Mouse (Mus musculus) megakaryocyte, embryonic 14.5 days (primary cell): ENCODE results near the gene Btnl6.

ENCODE experiments used
- FLI1 ChIP-seq: IDR thresholded peaks from 2 replicates; pipeline ENCODE4 v1.6.1; 2012; ENCODE audit warnings: low read length, inconsistent platforms, mixed read lengths
- GATA1 ChIP-seq: IDR thresholded peaks from 3 replicates; pipeline ENCODE4 v1.6.1; 2012; ENCODE audit warnings: mixed read lengths, low read length, inconsistent platforms, borderline replicate concordance

DNA sequence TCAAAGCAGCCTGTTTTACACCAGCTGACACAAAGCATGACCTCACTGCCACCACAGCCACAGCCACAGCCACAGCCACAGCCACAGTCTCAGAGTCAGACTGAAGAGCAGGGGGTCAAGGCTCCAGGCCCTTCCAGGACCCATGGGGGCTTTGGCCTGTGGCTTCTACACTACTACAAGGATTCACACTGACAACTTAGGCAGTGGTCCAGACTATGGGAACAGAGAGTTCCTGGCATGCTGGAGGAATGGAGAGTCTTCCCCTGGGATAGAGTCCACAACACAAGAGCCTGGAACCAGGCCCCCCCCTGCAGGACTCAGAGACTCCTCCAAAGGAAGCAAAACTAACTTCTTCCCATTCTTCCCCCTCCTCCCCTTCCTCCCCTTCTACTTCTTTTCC lies 9.6 kb downstream of the Btnl6 start:
- TF ChIP-seq GATA1 (no peak), FLI1 (no peak)
